Mouse (Mus musculus) ES-E14 (cell line): ENCODE results near the gene Dab1.

ENCODE experiments used
- HCFC1 ChIP-seq: IDR thresholded peaks from 2 replicates; pipeline ENCODE4 v1.6.1; 2012; ENCODE audit warnings: low read length, inconsistent platforms, borderline replicate concordance; ENCODE audit not compliant: insufficient read depth
- ZNF384 ChIP-seq: IDR thresholded peaks from 2 replicates; pipeline ENCODE4 v1.6.1; 2012; ENCODE audit warnings: low read depth, low read length, inconsistent platforms

DNA sequence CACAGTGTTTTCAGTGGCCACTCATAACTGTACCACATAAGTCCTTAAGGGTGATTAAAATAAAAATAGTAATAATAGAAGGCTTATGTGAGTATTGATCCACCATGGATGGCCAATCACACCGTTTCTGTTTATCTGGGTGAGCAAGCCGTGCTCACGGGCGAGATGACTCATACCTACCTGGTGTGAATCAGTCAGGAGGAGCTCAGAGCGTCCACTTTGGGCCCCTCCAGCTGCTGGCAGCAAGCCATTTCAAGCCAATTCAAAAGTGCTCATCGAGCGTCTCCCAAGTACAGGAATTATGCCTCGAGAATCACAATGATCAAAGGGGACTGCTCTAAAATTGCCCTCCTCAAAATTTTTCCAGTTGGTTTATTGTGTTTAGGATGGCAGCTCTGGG, 903.2 kb downstream of the Dab1 start:
- TF ChIP-seq HCFC1 (no peak), ZNF384 (no peak)
